Mouse (Mus musculus) retina, embryonic 14.5 days (tissue): ENCODE results near the gene Gm21992.
"Not testable (repeated sequence)": the region's sequence is repeated elsewhere in the genome, so short reads cannot be mapped to it uniquely, and the experiment has no call there.

ENCODE experiments used
- DNase-seq: peaks from one replicate; pipeline ENCODE4 v3.0.0-alpha.2; 2015; ENCODE audit warnings: low spot score

Gene Gm21992

DNA sequence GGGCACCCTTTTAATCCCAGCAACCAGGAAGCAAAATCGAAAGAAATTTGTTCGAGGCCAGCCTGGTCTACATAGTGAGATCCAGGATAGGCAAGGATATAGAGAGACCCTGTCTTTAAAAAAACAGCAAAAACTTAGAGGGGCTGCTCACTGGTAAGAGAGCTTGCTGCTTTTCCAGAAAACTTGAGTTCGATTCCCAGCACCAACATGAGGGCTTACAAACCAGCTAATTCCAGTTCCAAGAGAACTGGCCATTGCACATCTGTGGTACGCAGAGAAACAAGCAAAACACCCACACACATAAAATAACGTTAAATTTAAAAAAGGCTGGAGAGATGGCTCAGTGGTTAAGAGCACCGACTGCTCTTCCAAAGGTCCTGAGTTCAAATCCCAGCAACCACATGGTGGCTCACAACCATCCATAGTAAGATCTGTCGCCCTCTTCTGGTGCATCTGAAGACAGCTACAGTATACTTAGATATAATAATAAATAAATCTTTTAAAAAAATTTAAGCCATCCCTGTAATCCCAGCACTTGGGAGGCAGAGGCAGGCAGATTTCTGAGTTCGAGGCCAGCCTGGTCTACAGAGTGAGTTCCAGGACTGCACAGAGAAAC, 1.0 kb upstream of the Gm21992 start:
- not testable (repeated sequence) for DNase-seq

DNA sequence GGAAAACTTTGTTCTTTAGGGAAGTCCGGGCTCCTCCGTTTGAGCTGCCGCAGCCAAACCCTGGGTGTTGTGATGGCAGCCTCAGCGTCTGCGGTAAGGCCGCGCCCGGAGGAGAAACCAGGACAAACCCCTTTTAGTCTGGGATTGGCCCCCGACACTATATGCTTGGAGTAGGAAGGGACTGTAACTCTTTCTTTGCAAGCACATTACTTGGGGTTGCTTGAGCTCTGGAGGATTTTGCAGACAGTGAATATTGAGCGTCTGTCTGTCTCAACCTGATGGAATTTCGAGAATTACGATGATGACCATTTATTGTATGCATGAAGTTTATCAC, 464 bp upstream of the Gm21992 start:
- no peak for DNase-seq

DNA sequence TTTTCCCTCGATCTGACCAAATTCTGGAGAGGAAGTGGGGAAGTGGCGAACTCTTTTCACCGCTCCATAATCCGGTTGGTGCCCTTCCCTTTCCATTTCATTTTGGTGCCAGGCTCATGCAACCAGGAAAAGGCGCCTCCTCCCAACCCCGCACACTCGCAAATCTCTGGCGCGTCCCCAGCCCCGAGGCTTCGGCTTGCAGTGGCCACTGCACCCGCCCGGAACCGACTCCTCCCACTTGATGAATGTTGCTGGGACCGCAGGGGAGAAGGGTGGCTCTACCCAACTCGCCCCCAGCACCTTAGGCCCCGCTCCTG, 708 bp downstream of the Gm21992 start:
- DNase-seq: no peak

DNA sequence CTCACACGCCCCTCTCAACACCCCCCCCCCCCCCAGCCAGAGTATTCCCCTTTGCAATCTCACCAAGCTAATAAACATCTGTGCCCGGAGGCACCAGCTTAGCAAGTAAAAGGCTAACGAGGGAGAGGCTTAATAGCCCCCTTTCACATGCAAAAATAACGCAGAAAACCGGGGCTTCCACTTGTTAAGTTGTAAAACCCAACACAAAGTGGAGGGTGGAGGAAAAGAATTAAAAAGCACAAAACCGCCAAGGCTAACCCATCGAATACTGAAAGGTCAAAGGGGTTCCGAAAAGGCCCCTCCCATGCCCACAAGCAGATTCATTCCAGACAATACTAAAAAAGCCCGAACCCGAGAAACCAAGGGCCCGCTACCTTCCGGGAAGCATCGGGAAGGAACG, 1.1 kb downstream of the Gm21992 start:
- no peak for DNase-seq

DNA sequence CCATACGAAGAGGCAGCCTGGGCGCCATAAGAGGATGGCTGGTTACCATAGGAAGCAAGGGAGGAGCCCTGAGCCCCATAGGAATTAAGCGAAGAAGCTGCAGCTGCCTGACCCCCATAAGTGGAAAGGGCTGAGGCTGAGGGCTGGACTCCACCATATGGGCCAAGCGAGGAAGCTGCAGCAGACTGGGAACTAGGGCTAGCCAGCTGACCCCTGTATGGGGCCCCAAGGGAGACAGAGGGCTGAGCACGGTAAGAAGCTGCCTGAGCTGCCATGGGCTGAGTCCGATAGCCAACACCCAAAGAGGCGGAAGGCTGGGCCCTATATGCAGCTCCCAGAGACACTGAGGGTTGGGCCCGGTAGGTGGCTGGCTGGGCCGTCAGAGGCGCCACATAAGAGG, 8.1 kb downstream of the Gm21992 start:
- peak; percentile 39 for DNase-seq

DNA sequence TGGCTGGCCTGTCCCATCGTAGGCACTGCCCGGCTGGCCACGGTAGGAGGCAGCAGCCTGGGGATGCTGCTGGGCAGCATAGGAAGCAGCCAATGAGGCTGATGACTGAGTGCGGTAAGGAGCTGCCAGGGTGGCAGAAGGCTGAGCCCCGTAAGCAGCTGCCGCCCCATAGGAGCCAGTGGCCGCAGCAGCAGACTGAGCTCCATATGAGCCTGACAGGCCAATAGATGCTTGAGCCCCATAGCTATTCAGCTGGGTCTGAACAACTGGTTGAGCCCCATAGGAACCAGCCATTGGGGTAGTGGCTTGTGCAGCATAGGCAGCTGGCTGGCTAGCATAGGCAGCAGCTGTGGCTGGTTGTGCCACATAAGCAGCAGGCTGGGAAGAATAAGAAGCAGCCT, 8.7 kb downstream of the Gm21992 start:
- no peak for DNase-seq

DNA sequence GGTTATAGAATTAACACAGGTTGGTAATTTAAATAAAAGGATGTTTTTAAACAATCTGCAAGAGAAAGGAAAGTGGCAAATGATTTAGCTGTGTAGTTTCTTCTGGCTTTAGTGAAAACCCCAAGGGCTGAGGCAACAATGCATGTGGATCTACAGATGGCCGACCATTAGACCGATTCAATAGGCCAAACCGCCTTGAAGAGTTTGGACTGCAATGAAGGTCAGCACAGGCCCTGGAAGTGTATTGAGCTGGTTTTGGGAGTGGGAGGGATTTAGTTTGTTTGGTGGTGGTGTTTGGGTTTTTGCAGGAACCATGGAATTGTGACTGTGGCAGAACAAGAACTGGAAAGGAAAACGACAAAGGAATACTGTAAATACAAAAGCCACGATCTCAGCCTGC, 12.3 kb downstream of the Gm21992 start:
- no peak for DNase-seq

DNA sequence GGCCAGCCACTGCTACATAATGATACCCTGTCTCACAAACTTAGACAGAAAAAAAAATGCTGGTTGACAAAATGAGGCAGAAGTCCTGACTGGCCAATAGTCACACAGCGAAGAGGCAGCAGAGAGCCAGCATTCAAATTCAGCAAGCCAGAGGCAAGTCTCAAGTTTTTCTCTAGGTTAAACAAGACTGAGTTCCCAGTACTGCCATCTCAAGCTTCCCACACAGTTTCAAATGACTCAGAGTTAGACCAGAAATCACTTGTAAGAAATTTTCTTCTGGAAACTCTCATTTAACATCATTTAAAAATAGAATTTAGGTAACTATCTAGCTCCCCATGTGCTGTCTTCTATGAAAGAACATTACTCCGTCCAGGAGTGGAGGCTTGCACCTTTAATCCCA, 13.6 kb downstream of the Gm21992 start:
- no peak for DNase-seq

DNA sequence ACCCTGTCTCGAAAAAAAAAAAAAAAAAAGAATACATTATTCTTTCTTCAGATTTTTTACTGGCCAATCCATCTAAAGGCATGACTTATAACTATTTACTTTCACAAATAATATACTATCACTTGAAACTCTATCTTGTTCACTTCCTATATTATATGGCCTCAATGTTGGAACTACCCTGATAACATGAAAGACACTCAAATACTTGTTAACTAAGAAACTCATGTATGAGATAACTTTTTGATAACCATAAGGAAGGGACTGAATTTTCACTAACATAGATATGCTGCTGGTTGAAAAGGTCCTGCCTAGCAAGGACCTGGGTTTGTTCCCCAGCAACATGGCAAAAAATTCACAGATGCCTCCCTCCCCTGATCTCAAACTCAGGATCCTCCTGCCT, 15.5 kb downstream of the Gm21992 start:
- no peak for DNase-seq

DNA sequence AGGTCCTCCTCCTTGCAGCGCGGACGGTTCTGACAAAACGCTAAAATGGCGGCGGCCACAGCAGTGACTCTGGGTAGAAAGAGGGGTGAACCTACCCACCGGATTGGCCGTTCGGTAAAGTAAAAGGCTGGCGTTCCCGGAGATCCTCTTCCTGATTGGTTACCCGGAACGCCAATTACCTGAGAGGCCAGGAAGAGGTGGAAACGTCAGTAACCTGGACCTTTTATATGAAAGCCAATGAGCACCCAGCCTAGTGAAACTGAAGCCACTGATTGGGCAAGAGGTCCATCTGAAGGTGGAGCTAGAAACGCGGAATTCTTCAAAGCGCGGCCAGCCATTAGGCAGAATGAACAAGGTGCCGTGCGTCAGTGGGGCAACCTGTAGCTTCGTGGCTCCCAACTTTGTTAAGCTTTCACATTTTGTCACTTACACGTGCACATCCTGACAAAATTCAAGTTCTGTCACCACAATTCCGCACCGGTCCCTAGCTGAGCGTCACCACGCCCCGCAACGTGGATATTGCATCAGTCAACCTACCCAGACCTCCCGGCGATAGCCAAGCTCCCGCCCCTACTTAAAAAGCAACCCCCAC, 17.5 kb downstream of the Gm21992 start, which contains the start of gene Rbm4:
Rbm4 (minus strand) TSS at position 71 of the 592 bp plus-strand sequence.
- peak; percentile 99 for DNase-seq

DNA sequence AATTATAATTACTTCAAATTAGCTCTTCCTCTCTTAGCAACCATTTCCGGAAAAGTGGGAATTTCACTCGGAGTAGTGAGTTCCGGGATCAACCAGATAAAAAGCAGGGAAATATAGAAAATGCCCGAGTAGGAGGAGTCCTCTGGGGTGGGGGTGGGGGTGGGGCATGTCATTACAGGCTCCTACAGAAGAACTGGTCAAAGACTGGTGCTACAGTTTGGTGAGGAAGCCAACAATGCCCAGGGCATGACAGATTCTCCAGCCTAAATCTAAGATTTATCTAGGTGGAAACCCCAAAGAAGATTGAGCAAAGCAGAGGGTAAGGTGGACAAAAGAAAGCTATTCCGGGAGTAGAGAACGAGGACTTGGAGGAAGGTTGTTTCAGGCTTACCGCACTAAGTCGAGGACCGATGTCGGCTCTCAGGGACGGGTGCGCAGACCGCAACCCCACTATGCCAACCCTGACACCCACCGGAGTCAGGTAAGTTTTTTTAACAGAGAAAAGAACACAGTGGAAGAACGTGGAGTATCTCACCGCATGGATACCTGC, 18.1 kb downstream of the Gm21992 start:
- no peak for DNase-seq

DNA sequence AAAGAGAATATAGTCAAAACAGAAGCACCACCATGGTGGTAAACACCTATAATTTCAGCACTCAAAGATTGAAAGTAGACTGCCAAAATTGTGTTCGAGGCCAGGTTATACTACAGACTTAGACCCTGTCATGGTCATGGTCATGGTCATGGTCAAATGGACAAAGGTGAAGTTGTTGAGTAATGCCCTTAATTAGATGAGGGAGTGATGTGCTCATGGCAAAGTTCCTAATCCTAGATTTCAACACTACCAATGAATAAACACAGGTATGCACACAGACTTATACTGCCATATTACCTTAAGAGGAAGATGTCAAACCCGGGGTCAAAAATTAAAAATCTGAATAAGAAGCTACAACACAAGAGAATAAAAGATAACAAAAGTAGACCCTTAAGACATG, 25.1 kb downstream of the Gm21992 start:
- no peak for DNase-seq

DNA sequence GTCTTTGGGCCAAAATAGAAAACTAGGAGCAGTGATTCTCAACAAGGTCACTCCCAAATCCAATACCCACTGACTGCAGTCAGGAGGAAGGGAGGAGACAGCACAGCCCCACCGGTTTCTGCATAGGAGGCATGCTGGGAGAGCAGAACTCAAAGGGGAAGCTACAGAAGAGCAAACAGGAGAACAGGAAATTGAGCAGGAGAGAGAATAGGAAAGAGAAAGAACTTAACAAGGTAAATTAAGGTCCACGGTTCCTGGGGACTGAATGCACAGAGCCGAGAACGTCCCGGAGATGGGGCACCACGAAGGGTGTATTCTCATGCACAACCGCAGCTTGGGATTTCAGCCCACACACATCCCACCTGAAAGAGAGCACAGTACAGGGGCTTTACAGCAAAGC, 26.2 kb downstream of the Gm21992 start:
- DNase-seq: no peak

DNA sequence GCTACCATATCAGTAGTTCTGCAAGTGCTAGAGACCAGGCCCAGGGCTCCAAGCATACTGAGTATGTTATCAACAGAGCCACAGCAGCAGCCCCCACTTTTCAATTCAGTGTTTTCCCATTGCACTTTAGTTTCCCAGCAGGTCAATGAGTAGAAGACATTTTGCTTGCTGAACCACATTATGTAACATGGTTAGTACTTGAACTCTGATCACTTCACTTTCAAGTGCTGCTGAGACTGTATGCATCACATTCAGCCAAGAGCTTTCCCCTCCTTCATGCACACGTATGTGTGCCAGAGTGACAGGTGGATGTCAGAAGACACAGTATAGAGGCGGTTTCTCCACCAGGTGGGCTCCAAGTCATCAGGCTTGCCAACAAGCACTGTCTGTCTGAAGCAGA, 28.5 kb downstream of the Gm21992 start:
- DNase-seq: no peak

DNA sequence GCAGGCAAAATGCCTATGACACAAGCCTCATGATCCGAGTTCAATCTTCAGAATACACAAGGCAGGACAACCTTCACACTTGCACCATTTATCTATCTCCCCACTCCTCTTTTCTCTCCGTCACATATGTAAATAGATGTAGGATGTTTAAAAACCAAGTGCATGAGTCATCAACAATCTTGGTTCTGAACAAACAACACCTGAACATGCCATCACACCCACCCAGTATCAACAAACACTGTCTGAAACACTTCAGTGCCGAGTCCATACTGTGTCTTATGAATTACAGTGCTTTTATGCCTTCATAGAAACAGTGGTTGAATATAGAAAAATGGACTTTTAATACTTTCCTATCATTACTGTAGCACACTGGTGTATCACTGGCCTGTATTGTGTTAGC, 38.6 kb downstream of the Gm21992 start:
- no peak for DNase-seq

DNA sequence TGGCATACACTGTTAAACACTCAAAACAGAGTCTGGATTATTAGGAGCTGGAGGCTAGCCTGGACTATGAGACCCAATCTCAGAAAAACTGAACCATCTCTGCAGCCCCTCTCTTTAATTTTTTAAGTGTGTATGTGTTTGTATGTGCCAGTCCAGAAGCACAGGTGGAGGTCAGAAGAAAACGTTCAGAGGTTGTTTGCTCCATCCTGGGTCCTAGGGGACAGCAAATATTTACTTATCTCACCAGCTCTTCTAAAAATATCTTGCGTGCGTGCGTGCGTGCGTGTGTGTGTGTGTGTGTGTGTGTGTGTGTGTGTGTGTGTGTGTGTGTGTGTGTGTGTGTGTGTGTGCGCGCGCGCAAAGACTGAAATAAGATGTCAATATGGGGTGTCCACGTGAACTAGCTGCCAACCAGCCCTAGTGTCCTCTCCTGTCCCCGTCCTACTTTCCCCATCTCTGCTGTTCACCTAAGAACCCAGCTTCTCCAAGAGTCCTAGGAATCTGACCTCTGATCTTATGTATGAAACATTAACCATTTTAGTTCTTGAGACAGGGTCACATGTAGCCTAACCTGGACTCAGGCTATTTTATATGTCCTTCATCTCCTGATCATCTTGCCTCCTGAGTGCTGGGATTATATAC, 43.8 kb downstream of the Gm21992 start:
- DNase-seq: no peak

DNA sequence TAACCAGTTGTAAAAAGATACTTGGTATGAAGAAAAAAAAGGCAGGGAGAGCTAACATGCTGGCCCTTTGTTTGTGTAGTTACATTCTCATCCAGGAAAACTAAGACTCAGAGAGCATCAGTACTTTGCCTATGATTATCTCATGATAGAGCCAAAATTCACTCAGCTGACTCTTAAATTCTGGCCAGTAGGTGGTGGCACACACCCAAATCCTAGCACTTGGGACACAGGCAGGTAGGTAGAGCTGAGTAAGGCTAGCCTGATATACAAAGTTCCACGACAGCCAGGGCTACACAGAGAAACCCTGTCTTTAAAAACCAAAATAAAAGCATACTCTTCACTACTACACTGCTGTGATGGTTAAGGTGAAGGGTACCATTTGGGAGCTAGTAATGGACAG, 48.5 kb downstream of the Gm21992 start:
- no peak for DNase-seq

DNA sequence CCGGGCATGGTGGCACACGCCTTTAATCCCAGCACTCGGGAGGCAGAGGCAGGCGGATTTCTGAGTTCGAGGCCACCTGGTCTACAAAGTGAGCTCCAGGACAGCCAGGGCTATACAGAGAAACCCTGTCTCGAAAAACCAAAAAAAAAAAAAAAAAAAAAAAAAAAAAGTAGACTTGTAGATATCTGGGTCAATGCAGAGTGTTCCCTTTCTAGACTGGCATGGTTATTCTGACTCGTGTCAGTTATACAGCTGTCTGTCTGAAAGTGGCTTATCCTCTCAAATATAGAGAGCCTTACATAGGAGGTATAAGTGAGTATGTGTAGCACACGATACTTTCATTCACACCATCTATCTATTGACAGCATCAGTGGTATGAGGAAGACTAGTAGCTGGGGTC, 50.9 kb downstream of the Gm21992 start:
- not testable (repeated sequence) for DNase-seq

DNA sequence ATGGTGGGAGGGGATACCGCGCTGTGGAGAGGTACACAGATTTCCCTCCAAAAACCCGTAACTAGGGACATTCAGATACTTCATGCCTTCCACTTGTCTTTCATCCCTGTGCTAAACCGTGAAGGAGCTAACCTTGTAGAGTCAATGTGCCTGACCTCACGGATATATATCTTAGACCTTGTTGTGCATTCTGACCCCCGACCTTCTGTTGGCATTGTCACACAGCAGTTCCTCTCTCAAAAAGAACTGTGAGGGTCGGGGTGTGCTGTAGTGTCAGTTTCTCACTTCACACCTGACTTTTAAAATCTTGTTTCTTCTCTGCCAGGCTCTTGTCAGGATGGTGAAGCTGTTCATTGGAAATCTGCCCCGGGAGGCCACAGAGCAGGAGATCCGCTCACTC, 54.5 kb downstream of the Gm21992 start:
- no peak for DNase-seq

DNA sequence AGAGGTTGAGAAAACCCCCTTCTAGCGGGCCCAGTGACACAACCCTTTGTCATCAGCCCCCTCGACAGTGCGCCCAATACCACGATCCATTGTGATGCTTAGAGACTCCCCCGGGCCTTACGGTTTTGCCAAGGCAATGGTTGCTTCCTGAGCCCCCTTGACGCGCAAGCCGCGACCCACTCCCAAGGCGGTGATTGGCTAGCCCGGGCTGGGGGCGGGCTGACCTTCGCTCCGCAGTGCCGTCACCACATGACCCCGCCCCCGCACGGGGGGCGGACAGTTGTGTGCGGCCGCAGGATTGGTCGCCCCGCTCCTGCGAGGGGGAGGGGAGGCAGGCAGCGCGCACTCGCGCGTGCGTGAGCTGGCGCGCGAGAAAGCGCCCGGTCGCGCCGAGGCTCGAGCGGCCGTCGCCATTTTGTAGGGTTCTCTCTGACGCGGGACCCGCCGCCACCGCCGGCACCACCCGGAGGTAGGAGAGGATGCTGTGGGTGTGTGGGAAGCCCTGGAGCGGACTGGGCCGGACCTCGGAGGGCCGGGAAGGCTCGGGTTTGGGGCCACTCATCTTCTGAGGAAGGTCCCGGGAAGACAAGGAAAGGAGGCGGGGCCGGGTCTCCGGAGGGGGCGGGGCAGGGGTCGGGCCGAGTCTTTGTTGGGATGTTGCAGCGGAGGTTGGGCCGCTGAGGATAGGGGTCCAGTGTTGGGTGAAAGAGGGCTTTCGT, 55.1 kb downstream of the Gm21992 start, which contains the start of gene Rbm4b:
Rbm4b (plus strand) TSS at position 305 of the 719 bp plus-strand sequence.
- peak; percentile 99 for DNase-seq

DNA sequence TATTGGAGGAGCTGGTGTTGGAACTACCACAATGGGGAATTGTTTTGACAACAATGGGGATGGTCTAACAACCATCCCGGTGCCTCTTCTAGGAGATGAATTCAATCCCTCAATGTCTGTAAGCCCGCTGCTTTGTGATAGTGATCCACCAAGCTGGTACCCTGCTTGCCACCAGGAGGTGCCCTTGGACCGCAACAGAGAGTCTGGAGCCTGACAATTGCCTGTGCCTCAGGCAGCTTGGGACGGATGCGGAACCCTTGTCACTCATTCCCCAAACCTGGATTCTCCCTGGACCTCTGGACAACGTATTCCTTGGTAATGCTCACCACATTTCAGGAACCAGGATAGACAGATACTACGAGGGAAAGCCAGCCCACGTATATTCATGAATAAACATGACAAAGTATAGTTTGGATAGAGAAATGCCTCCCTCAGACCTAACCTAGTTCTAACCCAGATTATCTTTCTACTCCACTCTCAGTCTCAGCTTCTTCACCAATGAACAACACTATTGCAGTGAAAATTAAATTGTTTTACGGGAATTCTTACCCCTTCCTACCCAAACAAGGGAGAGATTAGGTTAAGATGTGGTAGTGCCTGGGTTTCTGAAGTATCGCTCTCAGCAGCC, 55.7 kb downstream of the Gm21992 start:
- peak; percentile 94 for DNase-seq

DNA sequence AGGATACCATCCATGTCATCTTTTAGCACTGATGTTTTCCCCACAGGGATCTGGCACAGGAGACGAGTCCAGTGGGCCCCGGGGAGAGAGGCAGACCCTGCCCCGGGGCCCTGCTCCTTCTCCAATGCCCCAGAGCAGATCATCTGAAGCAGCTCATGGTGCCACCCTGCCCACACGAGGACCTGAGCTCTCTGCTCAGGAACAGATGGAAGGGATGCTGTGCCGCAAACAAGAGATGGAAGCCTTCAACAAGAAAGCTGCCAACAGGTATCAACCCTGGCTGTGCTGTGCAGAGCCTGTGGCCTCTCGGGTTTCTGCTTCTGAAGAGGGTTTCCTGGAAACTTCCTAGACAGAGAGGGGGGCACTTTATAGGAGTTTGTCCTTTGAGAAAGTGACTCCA, 61.4 kb downstream of the Gm21992 start:
- DNase-seq: no peak

DNA sequence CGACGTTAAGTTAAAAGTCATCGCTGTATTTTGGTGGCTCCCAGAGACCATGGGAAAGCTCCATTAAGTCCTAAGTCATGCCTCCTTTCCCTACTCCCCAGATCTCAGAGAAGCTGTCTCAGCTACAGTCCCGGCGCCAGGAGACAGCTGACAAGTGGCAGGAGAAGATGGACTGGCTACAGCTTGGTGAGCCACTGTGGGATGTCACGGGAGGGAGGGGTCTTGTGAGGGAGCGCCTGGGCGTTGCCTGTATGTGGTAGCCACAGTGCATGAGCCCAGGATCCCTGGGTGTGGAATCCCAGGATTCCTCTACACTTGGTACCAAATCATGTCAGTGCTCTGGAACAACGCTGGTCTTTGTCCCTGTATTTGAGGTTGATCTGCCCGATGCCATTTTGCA, 62.9 kb downstream of the Gm21992 start:
- DNase-seq: no peak
